Mouse (Mus musculus) ES-Bruce4 (cell line): ENCODE measurements around the gene Prrc2a. TPM values are rescaled to one million over a fixed set of nuclear protein-coding genes. Genes with fewer than 3 reads are reported as not detected.

Source experiments
- H3K27ac ChIP-seq: 2 replicates; pipeline ENCODE4 v1.5.1; 2012; ENCODE audit warnings: low read length, inconsistent platforms; ENCODE audit not compliant: insufficient read depth
- H3K27me3 ChIP-seq: 2 replicates; pipeline ENCODE4 v1.6.1; 2012; ENCODE audit warnings: mild to moderate bottlenecking, low read length, inconsistent platforms; ENCODE audit not compliant: control insufficient read depth, poor library complexity, insufficient read depth, severe bottlenecking
- H3K36me3 ChIP-seq: 2 replicates; pipeline ENCODE4 v1.6.1; 2012; ENCODE audit warnings: inconsistent platforms, mild to moderate bottlenecking, low read length, moderate library complexity; ENCODE audit not compliant: control insufficient read depth, poor library complexity, insufficient read depth, severe bottlenecking
- H3K4me1 ChIP-seq: one replicate; pipeline ENCODE4 v1.8.1; 2011; ENCODE audit warnings: low read length; ENCODE audit not compliant: control insufficient read depth, insufficient read depth
- H3K4me3 ChIP-seq: 2 replicates; pipeline ENCODE4 v1.5.1; 2011; ENCODE audit warnings: low read depth, mild to moderate bottlenecking, low read length
- H3K9ac ChIP-seq: 2 replicates; pipeline ENCODE4 v1.6.1; 2012; ENCODE audit warnings: low read depth, mild to moderate bottlenecking, inconsistent platforms; ENCODE audit not compliant: poor library complexity, severe bottlenecking
- H3K9me3 ChIP-seq: replicated peaks from 2 replicates; pipeline ENCODE4 v1.6.1; 2012; ENCODE audit warnings: mild to moderate bottlenecking, low read length, inconsistent platforms; ENCODE audit not compliant: control insufficient read depth, poor library complexity, insufficient read depth, severe bottlenecking
- CTCF ChIP-seq: IDR thresholded peaks from one replicate; pipeline ENCODE4 v1.8.1; 2011; ENCODE audit warnings: low read depth, low read length
- EP300 ChIP-seq: IDR thresholded peaks from 2 replicates; pipeline ENCODE4 v1.6.1; 2011; ENCODE audit warnings: low read depth, low read length; ENCODE audit not compliant: insufficient read depth
- POLR2A ChIP-seq: IDR thresholded peaks from one replicate; pipeline ENCODE4 v1.8.1; 2011; ENCODE audit warnings: low read length; ENCODE audit not compliant: insufficient read depth
- polyA plus RNA-seq: library from polyadenylated mRNA; stranded (reverse); fragments of >200 nt; gene quantifications from 2 replicates; pipeline ENCODE4 v1.2.4, GENCODE M21; 2011; ENCODE audit warnings: low read depth; ENCODE audit not compliant: missing spikeins, insufficient read depth, insufficient read length

The Prrc2a gene
- polyA plus RNA-seq, 1 experiment, result 236 TPM

DNA sequence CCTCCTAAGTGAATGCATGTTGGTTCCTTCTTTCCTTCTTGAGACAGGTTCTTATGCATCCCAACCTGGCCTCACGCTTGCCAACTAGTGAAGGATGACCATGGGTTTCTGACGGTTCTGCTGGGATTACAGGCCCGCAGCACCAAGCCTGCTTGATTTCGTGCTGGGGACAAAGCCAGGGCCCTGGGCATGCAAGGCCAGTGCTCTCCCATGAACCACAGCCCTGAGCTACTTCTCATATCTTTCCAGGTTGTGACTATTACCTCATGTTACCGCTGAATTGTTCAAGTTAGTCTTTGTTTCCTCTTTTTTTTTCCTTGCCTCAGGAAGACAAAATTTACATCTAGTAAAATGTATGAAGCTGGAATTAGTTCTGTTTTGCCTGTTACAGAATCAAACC lies 28.2 kb upstream of the Prrc2a start:
- H3K27me3 ChIP-seq, result no peaks in the 10 kb centered on the region
- no peaks in the 10 kb centered on the region for H3K4me1 ChIP-seq
- no peaks in the 10 kb centered on the region for H3K36me3 ChIP-seq
- H3K9ac ChIP-seq, result no peak overlapping the region
- H3K4me3 ChIP-seq, result no peak overlapping the region
- no peaks in the 10 kb centered on the region for H3K9me3 ChIP-seq
- TF ChIP-seq CTCF, result no peak
- TF ChIP-seq EP300, result no peak
- no peak for TF ChIP-seq POLR2A
- no peak overlapping the region for H3K27ac ChIP-seq

DNA sequence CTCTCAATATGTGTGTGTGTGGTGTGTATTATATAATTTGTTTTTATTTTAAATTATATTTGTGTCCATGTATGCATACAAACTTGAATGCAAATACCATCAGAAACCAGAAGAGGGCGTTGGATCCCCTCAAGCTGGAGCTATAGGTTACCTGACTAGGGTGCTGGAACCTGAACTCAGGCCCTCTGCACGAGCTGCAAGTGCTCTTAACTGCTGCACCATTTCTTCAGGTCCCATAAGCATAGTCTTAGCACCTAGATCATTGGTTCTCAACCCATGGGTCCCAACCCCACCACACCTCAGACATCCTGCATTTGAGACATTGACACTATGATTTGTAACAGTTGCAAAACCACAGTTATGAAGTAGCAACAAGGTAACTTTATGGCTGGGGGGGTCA lies 27.0 kb upstream of the Prrc2a start:
- H3K27me3 ChIP-seq, result no peaks in the 10 kb centered on the region
- TF ChIP-seq CTCF (peak; percentile 16), POLR2A (no peak)
- no peaks in the 10 kb centered on the region for H3K9me3 ChIP-seq
- H3K27ac ChIP-seq, result no peak overlapping the region
- H3K4me1 ChIP-seq, result no peaks in the 10 kb centered on the region
- H3K9ac ChIP-seq, result no peak overlapping the region
- H3K4me3 ChIP-seq, result no peak overlapping the region
- no peaks in the 10 kb centered on the region for H3K36me3 ChIP-seq

DNA sequence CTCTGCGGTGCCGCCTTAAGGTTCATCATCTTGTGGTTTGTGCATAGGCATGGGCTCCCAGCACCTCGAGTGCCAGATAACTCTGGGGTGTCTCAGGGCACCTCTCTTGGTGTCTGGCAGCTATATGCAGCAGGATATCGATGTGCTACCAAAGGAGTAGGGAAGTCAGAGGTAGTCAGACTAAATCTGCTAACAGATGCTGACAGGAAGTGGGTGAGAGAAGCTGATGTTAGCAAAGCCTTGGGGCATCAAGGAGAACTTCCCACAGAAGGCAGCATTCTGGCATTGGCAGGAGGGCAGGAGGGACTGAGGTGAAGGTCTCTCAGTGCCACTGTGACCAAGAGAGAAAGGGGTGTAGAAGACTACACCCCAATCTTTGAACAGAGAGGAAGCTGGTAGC lies 25.4 kb upstream of the Prrc2a start:
- no peak overlapping the region for H3K9ac ChIP-seq
- no peaks in the 10 kb centered on the region for H3K36me3 ChIP-seq
- H3K27me3 ChIP-seq, result no peaks in the 10 kb centered on the region
- H3K9me3 ChIP-seq, result no peaks in the 10 kb centered on the region
- H3K27ac ChIP-seq, result no peak overlapping the region
- H3K4me1 ChIP-seq, result no peaks in the 10 kb centered on the region
- TF ChIP-seq EP300, result no peak
- TF ChIP-seq POLR2A, result no peak
- TF ChIP-seq CTCF, result no peak
- no peak overlapping the region for H3K4me3 ChIP-seq

DNA sequence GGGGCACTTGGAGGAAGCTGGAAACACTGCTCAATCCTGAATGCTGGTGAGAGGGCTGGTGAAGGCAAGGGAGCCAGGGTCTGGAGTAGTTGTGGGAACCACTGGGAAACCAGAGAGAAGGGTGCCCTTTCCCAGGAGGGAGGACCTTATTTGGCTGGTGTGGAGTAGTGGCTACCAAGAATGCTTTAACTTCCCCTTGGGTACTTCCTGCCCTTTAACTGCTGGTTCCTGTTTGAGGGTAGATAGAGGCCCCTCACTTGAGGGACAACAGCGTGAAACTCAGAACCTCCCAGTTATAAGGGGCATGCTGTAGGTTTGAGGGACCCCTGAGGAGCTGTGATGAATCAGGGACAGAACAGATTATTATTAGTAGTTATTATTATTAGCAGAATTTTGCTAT lies 24.5 kb upstream of the Prrc2a start:
- Histone ChIP-seq H3K27ac (no peak overlapping the region), H3K36me3 (no peaks in the 10 kb centered on the region), H3K27me3 (no peaks in the 10 kb centered on the region), H3K9me3 (no peaks in the 10 kb centered on the region), H3K9ac (no peak overlapping the region), H3K4me3 (no peak overlapping the region), H3K4me1 (no peaks in the 10 kb centered on the region)
- TF ChIP-seq CTCF (no peak), EP300 (no peak), POLR2A (no peak)

DNA sequence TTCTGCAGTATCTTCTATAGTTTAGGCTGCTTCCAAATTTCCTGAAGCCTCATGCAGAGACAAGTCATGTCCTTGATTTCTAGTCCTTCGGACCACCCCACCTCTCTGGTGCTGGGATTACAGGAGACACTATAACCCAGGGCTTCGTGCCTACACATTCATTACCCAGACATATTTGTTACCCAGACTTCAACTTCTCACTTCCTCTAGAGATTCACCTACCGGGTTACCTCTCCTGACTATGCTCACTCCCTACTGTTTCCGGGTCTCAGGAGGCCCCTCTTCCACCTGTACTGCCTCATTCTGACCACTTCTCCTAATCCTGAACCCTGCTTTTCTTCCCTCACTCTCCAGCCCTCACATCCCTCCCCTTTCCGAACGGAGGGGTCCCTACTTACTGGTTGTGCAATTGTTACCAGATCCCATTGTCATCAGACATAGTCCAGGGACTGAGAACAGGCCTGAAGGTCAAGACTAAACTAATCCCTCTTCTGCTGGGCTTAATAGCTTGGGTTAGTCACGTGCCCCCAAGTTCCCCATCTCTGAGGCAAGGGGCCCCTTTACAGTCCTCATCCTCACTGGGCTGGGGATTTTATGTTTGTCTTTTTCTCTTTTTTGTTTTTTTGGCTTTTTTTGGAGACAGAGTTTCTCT lies 23.4 kb upstream of the Prrc2a start, which contains the start of gene Lst1:
TSS of gene Lst1 (minus strand) at position 481 of the 652 bp plus-strand sequence.
- H3K27ac ChIP-seq, result 0 out of 2 replicates have a peak within 1 kb of the TSS, but pooled peaks have one; percentile 21
- no peak within 1 kb of the TSS for H3K4me3 ChIP-seq
- H3K27me3 ChIP-seq, result no peaks in the 10 kb centered on the region
- no peak within 1 kb of the TSS; the same call in 1 of the 2 replicates for H3K9ac ChIP-seq
- no peaks in the 10 kb centered on the region for H3K9me3 ChIP-seq
- no peaks in the 10 kb centered on the region for H3K4me1 ChIP-seq
- no peak for TF ChIP-seq EP300
- no peak for TF ChIP-seq POLR2A
- no peak for TF ChIP-seq CTCF
- no peaks in the 10 kb centered on the region for H3K36me3 ChIP-seq

DNA sequence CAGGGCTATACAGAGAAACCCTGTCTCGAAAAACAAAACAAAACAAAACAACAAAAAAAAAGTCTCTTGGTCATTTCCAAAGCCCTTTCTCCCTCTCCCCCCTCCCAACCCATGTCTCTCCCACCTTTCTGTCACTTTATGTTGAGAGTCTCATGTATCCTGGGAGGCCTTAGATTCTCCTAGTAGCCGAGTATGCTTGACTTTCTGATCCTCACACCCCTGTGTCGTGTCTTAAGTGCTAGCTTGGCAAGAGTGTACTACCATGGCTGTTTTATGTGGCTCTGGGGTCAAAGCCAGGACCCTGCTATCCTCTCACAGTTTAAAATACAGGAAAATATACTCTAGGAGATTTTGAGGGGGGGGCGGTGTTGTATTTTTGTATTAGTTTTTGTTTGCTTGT lies 22.6 kb upstream of the Prrc2a start:
- Histone ChIP-seq H3K4me1 (no peaks in the 10 kb centered on the region), H3K9me3 (no peaks in the 10 kb centered on the region), H3K27me3 (no peaks in the 10 kb centered on the region), H3K27ac (0 out of 2 replicates have a peak overlapping the region, but pooled peaks have one; percentile 21), H3K4me3 (no peak overlapping the region), H3K36me3 (no peaks in the 10 kb centered on the region), H3K9ac (no peak overlapping the region; the same call in 1 of the 2 replicates)
- TF ChIP-seq POLR2A (no peak), CTCF (no peak), EP300 (no peak)
